Mouse (Mus musculus) heart, embryonic 12.5 days (tissue): ENCODE data around the gene Ahsg. TPM values are rescaled to one million over a fixed set of nuclear protein-coding genes. Genes with fewer than 3 reads are reported as not detected.
A peak's percentile ranks its signal among the peaks of the same experiment; 100 is the strongest.

Source experiments
- ATAC-seq: fragments of 200-750 bp; cut with Nextera tagmentation; 2 replicates; pipeline ENCODE4 v1.8.0; 2017; ENCODE audit warnings: moderate TSS enrichment, moderate library complexity; ENCODE audit not compliant: insufficient number of reproducible peaks, low FRiP score
- H3K27ac ChIP-seq: fragments of 300-500 bp; sonication (generic); 2 replicates; pipeline ENCODE4 v1.5.1; 2016; ENCODE audit warnings: mild to moderate bottlenecking, moderate library complexity; ENCODE audit not compliant: poor library complexity, severe bottlenecking
- H3K27me3 ChIP-seq: fragments of 300-500 bp; sonication (generic); replicated peaks from 2 replicates; pipeline ENCODE4 v1.6.1; 2016; ENCODE audit warnings: mild to moderate bottlenecking, moderate library complexity
- H3K36me3 ChIP-seq: fragments of 300-500 bp; sonication (generic); 2 replicates; pipeline ENCODE4 v1.6.1; 2016; ENCODE audit warnings: mild to moderate bottlenecking, moderate library complexity
- H3K4me1 ChIP-seq: fragments of 300-500 bp; sonication (generic); replicated peaks from 2 replicates; pipeline ENCODE4 v1.6.1; 2016; ENCODE audit warnings: mild to moderate bottlenecking
- H3K4me2 ChIP-seq: fragments of 300-500 bp; sonication (generic); 2 replicates; pipeline ENCODE4 v1.6.1; 2016; ENCODE audit warnings: mild to moderate bottlenecking, moderate library complexity
- H3K4me3 ChIP-seq: fragments of 300-500 bp; sonication (generic); 2 replicates; pipeline ENCODE4 v1.5.1; 2016; ENCODE audit warnings: mild to moderate bottlenecking
- H3K9ac ChIP-seq: fragments of 300-500 bp; sonication (generic); 2 replicates; pipeline ENCODE4 v1.6.1; 2016; ENCODE audit warnings: mild to moderate bottlenecking, moderate library complexity
- H3K9me3 ChIP-seq: fragments of 300-500 bp; sonication (generic); replicated peaks from 2 replicates; pipeline ENCODE4 v1.6.1; 2016; ENCODE audit warnings: mild to moderate bottlenecking, moderate library complexity
- WGBS: fragments of 180-500 bp; shearing (Covaris S2); methylation state at CpG from one replicate; pipeline ENCODE4 v1.1.7; 2016; 5-methylcytosine and 5-hydroxymethylcytosine counted together
- polyA plus RNA-seq: library from polyadenylated mRNA; unstranded; fragments of >200 nt; fragmentation: Nextera tagmentation; extraction: Ambion mirVana; gene quantifications from 2 replicates; pipeline ENCODE4 v1.2.1, GENCODE M21; 2016

The Ahsg gene
- polyA plus RNA-seq: 1.5 and 2.5 TPM in 2 replicates

DNA sequence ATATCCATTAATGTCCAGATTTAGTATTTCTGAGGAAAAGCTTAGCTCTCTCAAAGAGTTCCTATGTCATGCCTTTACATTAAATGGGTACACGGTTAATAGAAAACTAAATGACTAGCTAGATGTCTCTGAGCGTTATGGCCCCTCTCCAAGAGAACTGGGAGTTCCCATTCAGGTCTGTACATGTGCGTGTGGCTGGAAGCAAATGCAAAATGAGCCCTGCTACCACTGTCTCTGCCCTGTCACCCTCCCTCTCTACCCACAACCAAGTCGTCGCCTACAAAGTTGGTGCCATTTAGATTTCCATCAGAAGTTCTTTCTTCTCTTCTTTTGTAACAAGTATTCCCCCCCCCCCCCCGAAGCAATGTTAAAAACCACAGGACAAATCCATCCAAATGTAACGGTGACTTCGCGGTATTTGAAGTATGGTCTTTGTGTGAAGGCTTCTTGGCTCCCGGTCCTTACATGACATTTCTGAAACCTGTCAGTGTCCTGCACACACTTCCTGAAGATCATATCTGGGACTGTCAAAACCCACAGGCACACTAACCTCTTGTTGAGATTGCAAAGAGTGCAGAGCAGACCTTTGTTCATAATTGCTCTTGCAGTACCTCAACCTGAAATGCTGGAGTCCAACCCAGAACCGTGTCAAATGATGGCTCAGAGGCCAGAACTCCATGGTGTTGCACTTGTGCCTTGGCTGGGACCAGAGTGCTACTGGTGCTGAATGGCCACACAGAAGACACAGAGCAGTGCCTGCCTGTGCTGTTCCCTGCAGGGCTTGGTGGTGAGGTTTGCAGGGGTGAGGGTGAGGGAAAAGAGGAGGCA is at the start of gene Ahsg:
Ahsg (plus strand) TSS at position 595 of the 828 bp plus-strand sequence.
- Histone ChIP-seq H3K9me3 (no peaks in the 10 kb centered on the region), H3K4me3 (no peak within 1 kb of the TSS), H3K9ac (no peak within 1 kb of the TSS), H3K27me3 (peaks cover 5% of the 10 kb centered on the region; the same call in 1 of the 2 replicates), H3K36me3 (no peaks in the 10 kb centered on the region), H3K27ac (no peak within 1 kb of the TSS), H3K4me2 (no peak within 1 kb of the TSS), H3K4me1 (no peaks in the 10 kb centered on the region)
- no peak for ATAC-seq
- 74% methylated on average over 11 of the region's 11 CpGs for WGBS

DNA sequence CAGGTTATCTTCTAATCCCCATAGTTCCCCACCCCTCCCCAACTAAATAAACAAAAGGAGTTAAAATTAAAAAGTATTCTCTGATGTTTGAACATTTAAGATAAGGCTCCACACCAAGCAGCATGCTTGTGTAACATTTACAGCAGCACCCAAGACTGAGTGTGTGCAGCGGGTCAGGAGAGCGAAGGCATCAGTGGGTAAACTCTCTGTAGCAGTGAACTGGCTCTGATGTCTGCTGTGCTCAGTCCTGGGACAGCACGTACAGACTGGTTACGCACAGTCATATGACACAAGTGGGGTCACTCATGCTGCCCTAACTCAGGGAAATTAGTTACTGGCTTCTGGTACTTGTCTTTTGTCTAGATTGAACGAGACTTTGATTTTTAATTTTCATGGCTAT is 48.2 kb upstream of the Ahsg start:
- Histone ChIP-seq H3K9ac (no peak overlapping the region), H3K4me3 (no peak overlapping the region), H3K36me3 (peaks cover 16% of the 10 kb centered on the region; the same call in 1 of the 2 replicates), H3K4me2 (no peak overlapping the region), H3K9me3 (no peaks in the 10 kb centered on the region), H3K27ac (no peak overlapping the region), H3K4me1 (peaks cover 21% of the 10 kb centered on the region), H3K27me3 (no peaks in the 10 kb centered on the region)
- WGBS: 95% methylated on average over 5 of the region's 5 CpGs
- no peak for ATAC-seq

DNA sequence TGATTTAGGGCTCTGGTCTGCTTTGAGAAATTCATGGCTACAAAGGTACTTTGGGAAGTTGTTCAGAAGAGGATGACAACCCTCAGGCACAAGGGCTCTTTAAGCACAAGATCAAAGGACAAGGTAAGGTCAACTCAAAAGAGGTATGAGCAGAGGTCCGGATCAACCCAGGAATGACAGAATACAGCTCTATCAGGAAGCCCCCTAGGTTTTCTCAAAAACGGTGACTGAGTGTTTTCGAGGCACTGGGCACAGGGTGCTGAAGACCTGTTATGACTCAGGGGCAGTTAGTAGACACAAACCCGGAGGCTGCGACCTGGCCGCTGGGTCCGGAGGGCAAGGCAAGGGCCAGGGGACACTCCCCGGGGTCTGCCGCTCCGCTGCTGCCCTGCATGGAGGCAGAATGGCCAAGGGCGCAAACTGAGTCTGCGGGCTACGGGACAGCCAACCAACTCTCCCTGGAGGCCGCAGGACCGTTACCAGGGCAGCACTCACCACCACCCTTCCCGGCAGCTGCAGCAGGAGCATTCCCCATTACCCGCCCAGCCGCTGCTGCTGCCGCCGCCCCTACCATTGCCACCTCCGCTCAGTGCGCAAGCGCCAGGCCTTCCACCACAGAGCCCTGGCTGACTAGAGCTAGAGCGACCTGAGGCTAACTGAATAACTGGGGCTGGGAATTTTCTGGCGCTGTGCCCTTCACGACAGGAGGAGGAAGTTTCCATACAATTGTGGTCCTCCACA is 46.8 kb upstream of the Ahsg start:
- H3K36me3 ChIP-seq: peaks cover 13% of the 10 kb centered on the region; the same call in 1 of the 2 replicates
- no peaks in the 10 kb centered on the region for H3K27me3 ChIP-seq
- peak; percentile 94 for ATAC-seq
- peak overlapping the region; percentile 60; the same call in 1 of the 2 replicates for H3K27ac ChIP-seq
- 9% methylated on average over 26 of the region's 26 CpGs for WGBS
- peak overlapping the region; percentile 78 for H3K9ac ChIP-seq
- no peaks in the 10 kb centered on the region for H3K9me3 ChIP-seq
- H3K4me2 ChIP-seq: peak overlapping the region; percentile 87
- peaks cover 21% of the 10 kb centered on the region for H3K4me1 ChIP-seq
- H3K4me3 ChIP-seq: peak overlapping the region; percentile 58

DNA sequence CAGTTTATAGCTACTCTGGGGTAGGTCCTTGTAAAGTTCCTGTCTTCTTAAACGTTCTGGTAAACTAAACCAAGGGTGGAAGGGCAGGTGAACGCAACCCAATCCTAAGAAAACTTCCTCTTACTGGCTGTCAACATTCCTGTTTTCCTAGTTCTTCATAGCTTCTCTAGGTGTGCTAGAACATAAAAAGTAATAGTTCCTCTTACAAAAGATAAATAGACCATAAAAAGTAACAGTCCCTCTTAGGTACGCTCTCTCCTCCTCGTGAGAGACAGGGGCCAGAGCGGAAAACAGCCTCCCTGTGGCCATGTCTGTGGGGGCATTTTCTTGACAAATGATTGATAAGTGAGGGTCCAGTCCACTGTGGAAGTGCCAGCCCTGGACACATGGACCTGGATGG is 46.2 kb upstream of the Ahsg start:
- H3K36me3 ChIP-seq: peaks cover 13% of the 10 kb centered on the region; the same call in 1 of the 2 replicates
- no peaks in the 10 kb centered on the region for H3K27me3 ChIP-seq
- H3K9ac ChIP-seq: 0 out of 2 replicates have a peak overlapping the region, but pooled peaks have one; percentile 78
- no peak overlapping the region for H3K27ac ChIP-seq
- WGBS: 75% methylated on average over 5 of the region's 5 CpGs
- no peak for ATAC-seq
- peak overlapping the region; percentile 87 for H3K4me2 ChIP-seq
- H3K4me1 ChIP-seq: peaks cover 16% of the 10 kb centered on the region
- H3K4me3 ChIP-seq: peak overlapping the region; percentile 58
- H3K9me3 ChIP-seq: no peaks in the 10 kb centered on the region

DNA sequence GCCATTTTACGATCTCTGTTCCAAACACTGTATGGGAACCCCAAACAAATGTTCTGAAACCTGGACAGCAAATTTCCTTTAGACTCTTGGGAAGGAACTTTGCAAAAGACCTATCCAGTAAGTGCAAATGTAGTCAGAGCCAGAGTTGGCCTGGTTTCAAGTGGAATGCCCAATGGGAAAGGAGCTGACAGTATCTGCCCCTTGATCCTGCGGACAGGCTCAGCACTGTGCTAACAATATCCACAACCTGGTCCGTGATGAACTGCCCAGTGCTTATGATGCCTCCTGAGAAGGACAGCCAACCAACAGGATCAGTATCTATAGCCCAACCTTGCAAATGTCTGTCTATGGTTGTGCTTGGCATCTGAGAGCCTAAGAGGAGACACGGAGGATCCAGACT is 45.6 kb upstream of the Ahsg start:
- ATAC-seq: no peak
- no peak overlapping the region for H3K27ac ChIP-seq
- WGBS: 78% methylated on average over 4 of the region's 4 CpGs

DNA sequence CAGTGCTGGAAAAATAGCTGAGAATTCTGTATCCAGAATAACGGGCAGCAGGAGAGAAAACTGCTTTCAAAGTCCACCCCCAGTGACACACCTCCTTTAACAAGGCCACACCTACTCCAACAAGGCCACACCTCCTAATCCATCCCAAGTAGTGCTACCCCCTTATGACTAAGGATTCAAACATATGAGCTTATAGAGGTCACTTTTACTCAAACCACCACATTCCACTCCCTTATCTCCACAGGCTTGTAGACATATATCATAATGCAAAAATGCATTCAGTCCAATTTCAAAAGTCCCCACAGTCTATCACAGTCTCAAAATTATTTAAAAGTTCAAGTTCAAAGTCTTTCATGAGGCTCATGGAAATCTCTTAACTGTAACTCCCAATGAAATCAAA is 43.4 kb upstream of the Ahsg start:
- Histone ChIP-seq H3K27ac (no peak overlapping the region), H3K27me3 (no peaks in the 10 kb centered on the region), H3K9me3 (no peaks in the 10 kb centered on the region), H3K4me2 (no peak overlapping the region), H3K4me1 (peaks cover 13% of the 10 kb centered on the region), H3K4me3 (no peak overlapping the region), H3K9ac (no peak overlapping the region), H3K36me3 (no peaks in the 10 kb centered on the region)
- ATAC-seq: no peak
- 87% methylated on average over 1 of the region's 1 CpGs for WGBS

More for the DNA sequence above, 45.6 kb upstream of the Ahsg start:
- peaks cover 13% of the 10 kb centered on the region for H3K4me1 ChIP-seq
- H3K27me3 ChIP-seq: no peaks in the 10 kb centered on the region
- no peak overlapping the region for H3K4me3 ChIP-seq
- no peak overlapping the region for H3K4me2 ChIP-seq
- no peaks in the 10 kb centered on the region for H3K9me3 ChIP-seq
- H3K36me3 ChIP-seq: peaks cover 7% of the 10 kb centered on the region; the same call in 1 of the 2 replicates
- H3K9ac ChIP-seq: no peak overlapping the region

DNA sequence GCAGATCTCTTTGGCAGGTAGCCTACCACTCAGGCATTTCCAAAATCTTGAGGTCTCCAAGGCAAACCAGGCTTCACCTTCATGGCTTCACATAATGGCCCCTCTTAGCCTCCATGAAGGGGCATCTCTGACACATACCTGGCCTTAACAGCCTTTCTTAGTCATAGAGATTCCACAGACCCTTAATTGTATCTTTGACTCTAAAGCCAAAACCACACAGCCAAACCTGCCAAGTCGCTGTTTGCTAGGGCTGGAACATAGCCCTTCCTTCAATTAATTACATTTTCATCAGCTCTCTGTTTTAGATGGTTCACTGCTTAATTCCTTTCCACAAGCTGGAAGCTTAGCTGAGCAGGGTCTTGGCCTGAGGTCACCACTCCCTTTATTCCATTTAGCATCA is 42.7 kb upstream of the Ahsg start:
- no peak overlapping the region for H3K9ac ChIP-seq
- peaks cover 13% of the 10 kb centered on the region for H3K4me1 ChIP-seq
- H3K27me3 ChIP-seq: no peaks in the 10 kb centered on the region
- H3K4me3 ChIP-seq: no peak overlapping the region
- H3K27ac ChIP-seq: no peak overlapping the region
- WGBS: 93% methylated on average over 1 of the region's 1 CpGs
- H3K4me2 ChIP-seq: no peak overlapping the region
- no peaks in the 10 kb centered on the region for H3K36me3 ChIP-seq
- H3K9me3 ChIP-seq: no peaks in the 10 kb centered on the region
- ATAC-seq: no peak

DNA sequence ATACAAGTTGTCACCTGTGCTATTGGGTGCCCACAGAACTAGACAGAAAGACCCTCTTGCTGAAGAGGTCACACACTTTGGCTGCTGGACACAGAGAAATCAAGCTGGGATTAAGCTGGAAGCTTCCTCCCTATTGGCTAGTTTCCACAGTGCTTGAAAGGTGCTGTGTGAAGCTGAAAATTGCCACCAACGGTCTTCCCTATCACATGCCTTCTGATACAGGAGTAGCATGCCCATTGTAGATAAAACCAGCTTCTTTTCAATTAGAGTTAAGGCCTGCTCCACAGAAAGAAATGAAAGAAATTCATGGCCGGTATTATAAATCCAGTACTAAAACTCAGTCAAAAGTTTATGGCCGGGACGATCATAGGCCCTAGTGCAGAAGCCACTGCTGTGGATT is 38.4 kb upstream of the Ahsg start:
- ATAC-seq: no peak
- H3K27me3 ChIP-seq: no peaks in the 10 kb centered on the region
- H3K9me3 ChIP-seq: no peaks in the 10 kb centered on the region
- 84% methylated on average over 4 of the region's 4 CpGs for WGBS
- no peak overlapping the region for H3K4me2 ChIP-seq
- H3K9ac ChIP-seq: no peak overlapping the region
- H3K36me3 ChIP-seq: peaks cover 4% of the 10 kb centered on the region; the same call in 1 of the 2 replicates
- H3K4me1 ChIP-seq: peaks cover 4% of the 10 kb centered on the region
- H3K27ac ChIP-seq: no peak overlapping the region
- no peak overlapping the region for H3K4me3 ChIP-seq

DNA sequence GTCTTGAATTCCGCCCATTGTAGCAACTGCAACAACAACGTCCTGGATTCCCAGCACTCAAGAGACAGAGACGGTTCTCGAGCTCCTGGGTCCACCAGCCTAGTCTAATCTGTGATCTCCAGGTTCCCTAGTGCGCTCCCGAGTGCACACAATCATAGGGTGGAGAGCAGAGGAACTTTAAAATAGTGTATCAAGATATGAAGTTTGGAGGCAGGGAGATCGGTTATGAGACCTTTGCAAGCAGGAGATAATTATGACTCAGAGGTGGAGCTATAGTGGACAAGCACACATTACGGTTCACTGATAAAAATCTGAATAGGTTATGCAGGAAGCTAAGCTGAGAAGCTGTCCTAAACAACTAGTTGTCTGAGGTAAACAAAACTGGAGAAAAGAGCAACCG is 34.3 kb upstream of the Ahsg start:
- peak overlapping the region; percentile 70 for H3K27ac ChIP-seq
- H3K4me1 ChIP-seq: peaks cover 11% of the 10 kb centered on the region
- 8% methylated on average over 9 of the region's 9 CpGs for WGBS
- no peak for ATAC-seq
- H3K9ac ChIP-seq: peak overlapping the region; percentile 69
- H3K4me2 ChIP-seq: peak overlapping the region; percentile 93
- H3K9me3 ChIP-seq: no peaks in the 10 kb centered on the region
- H3K4me3 ChIP-seq: peak overlapping the region; percentile 90
- no peaks in the 10 kb centered on the region for H3K27me3 ChIP-seq
- H3K36me3 ChIP-seq: peaks cover 6% of the 10 kb centered on the region; the same call in 1 of the 2 replicates

DNA sequence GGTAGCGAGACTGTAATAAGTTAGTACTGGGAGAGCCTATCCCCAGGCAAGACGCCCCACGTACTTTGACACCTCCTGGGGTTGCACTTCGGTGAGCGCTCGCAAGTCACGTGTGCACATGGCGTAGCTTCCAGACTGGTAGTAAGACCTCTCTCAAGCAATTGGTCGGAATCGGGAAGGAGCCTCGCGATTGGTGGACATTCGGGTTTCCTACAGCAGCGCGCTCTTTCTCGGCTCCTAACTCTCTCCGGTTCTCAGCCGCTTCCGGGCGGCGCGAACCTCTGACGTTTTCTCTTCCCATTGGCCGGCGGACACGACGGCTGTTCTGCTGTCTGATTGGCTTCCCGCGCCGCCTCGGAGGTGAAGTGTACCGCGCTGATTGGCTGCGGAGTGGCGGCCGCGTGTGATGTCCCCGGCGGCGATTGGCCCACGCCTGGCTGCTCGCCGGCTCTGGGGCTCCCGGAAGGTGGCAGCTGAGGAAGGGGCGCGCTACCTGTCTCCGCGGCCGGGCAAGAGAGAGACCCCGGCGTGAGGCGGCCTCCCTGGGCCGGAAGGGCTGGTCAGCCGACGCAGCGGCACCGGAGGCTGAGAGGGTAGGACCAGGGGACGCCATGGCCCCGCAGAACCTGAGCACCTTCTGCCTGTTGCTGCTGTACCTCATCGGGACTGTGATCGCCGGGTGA is 33.5 kb upstream of the Ahsg start, which contains the start of the genes Tbccd1 and Dnajb11:
Tbccd1 (minus strand) TSS at position 239 of the 683 bp plus-strand sequence.
Dnajb11 (plus strand) TSS at position 415 of the 683 bp plus-strand sequence.
- Histone ChIP-seq H3K4me1 (peaks cover 11% of the 10 kb centered on the region), H3K27ac (peak within 1 kb of the TSS; percentile 70), H3K9ac (peak within 1 kb of the TSS; percentile 84), H3K36me3 (peaks cover 11% of the 10 kb centered on the region), H3K4me3 (peak within 1 kb of the TSS; percentile 90), H3K9me3 (no peaks in the 10 kb centered on the region), H3K4me2 (peak within 1 kb of the TSS; percentile 93), H3K27me3 (no peaks in the 10 kb centered on the region)
- ATAC-seq: peak; percentile 99
- WGBS: under 1% methylated on average over 62 of the region's 62 CpGs
